Mouse (Mus musculus) testis, adult 2 months (tissue): ENCODE results near the gene Gcnt1.

Experiments used
- CTCF ChIP-seq: fragments of 200-500 bp; IDR thresholded peaks from 2 replicates; pipeline ENCODE4 v1.5.1; 2012; ENCODE audit warnings: low read depth, mild to moderate bottlenecking, inconsistent platforms, low read length, moderate library complexity; ENCODE audit not compliant: control insufficient read depth, insufficient read depth, insufficient replicate concordance
- POLR2A ChIP-seq: fragments of 200-500 bp; IDR thresholded peaks from 2 replicates; pipeline ENCODE4 v1.6.1; 2012; ENCODE audit warnings: low read depth, mild to moderate bottlenecking, inconsistent platforms, low read length, moderate library complexity; ENCODE audit not compliant: control insufficient read depth

DNA sequence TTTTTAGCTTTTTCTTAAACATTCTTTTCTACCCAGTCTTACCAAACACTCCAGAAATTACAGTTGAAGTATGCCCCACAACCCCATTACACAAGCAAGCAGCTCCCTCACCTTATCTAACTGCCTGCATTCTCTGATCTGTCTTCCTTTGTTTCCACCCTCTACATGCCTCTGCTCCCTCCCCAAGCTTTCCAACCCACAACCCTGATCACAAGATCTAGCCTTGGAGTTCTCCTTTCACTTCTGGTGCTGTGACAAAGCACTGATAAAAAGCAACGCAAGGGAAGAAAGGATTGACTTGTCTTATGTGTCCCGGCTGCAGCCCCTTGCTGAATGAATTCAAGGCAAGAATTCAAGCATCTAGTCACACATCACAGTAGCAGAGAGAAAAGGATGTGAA, 11.5 kb downstream of the Gcnt1 start:
- TF ChIP-seq CTCF (no peak), POLR2A (no peak)
